Mouse (Mus musculus) gastrocnemius, postnatal 25 days (tissue): Measurements from ENCODE around the gene Vmn2r24. TPM values are rescaled to one million over a fixed set of nuclear protein-coding genes. Genes with fewer than 3 reads are reported as not detected.
"Not testable (repeated sequence)": the region's sequence is repeated elsewhere in the genome, so short reads cannot be mapped to it uniquely, and the experiment has no call there.

ENCODE experiments used
- DNase-seq: peaks from one replicate; pipeline ENCODE4 v3.0.0; 2022
- long read RNA-seq, 2 experiments: library from polyadenylated mRNA; stranded (forward); transcript quantifications; one replicate each; pipeline ENCODE4 v2.0.0; 2021
- total RNA-seq, 2 experiments: library from RNA; stranded (reverse); gene quantifications; 1 replicate in 1 of 2; 2 replicates in 1 of 2; pipeline ENCODE4 v1.2.3; 2021

Gene Vmn2r24
- total RNA-seq: not detected
- long read RNA-seq, experiment 1: 0 reads
- long read RNA-seq, experiment 2: 0 reads

GRCm38 (mm10) chr6:123778579-123778978, at the start of gene Vmn2r24:
Gene Vmn2r24, plus strand, starts transcription at chr6:123778879.
- DNase-seq: no peak

GRCm38 (mm10) chr6:123770031-123770430, 8.6 kb upstream of the Vmn2r24 start:
- no peak for DNase-seq

DNA sequence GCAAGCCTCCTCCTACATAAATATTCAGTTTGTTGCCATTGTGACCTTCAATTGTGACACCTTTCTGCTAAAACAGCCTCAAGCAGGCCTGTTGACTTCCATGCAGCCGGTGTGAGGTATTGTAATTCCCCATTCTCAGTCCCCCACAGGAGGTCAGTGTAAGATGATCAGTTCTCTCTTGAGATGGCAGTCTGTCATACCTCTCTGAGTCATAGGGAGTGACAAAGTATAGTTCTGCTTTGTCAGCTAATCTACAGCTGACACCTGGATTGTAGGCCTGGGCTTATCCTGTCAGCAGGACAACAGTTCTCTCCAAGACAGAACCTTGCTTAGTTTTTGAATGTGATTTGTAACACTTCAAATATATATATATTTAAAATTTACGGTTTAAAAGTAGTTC, 6.2 kb downstream of the Vmn2r24 start:
- no peak for DNase-seq

DNA sequence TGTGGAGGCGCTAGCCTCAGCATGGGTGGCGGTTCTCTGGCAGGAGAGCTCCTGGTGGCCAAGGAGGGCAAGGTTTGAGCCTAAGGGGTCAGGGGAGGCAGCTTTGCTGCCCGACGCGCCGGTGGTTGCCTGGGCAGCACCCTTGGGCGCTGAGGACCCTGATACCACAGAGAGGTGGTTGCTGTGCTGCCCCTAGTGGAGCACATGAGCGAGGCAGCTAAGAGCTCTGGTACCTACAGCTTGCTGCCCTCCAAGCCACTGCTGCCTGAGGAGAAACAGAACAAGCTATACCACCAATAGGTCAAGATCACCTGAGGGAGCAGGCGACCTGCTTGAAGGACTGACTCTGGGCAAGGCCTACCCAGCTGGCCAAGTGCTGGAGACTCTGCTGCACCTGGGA, 15.1 kb downstream of the Vmn2r24 start:
- no peak for DNase-seq

GRCm38 (mm10) chr6:123810291-123810690, 31.6 kb downstream of the Vmn2r24 start:
- DNase-seq: not testable (repeated sequence)

DNA sequence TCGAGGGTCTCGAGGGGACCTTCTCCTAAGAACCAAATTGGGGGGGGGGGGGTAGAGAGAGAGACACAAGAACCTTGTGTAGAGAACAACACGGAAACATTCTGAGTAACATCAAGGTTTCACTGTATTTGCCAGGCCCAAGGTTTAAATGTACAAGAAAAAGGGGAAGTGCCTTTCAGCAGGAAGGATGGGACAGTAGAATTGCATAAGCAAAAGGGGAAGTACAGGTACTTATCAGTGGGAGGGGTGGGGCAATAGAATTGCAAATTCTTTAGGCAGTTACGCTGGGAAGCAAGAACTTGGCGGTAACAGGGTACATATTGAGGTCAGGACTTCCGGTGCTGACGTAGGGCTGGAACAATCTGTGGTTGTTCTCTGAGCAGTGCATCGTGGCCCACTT, 41.3 kb downstream of the Vmn2r24 start:
- no peak for DNase-seq

GRCm38 (mm10) chr6:123853363-123853762, 74.7 kb downstream of the Vmn2r24 start, which contains the start of gene Vmn2r25:
Gene Vmn2r25, minus strand, starts transcription at chr6:123853463.
- not testable (repeated sequence) for DNase-seq

Other genes starting within 250 kb of the Vmn2r24 start
- not detected for gene Vmn2r21, start 245.5 kb upstream of the Vmn2r24 start, total RNA-seq
- not detected for gene Vmn2r22, start 128.2 kb upstream of the Vmn2r24 start, total RNA-seq
- not detected for gene Vmn2r23, start 76.2 kb upstream of the Vmn2r24 start, total RNA-seq
- gene Vmn2r25, start 74.6 kb downstream of the Vmn2r24 start, total RNA-seq: not detected
- gene Vmn2r26, start 245.7 kb downstream of the Vmn2r24 start, total RNA-seq: not detected